Mouse (Mus musculus) macrophage (primary cell): ENCODE data around the gene Npr2. TPM values are rescaled to one million over a fixed set of nuclear protein-coding genes. Genes with fewer than 3 reads are reported as not detected.

Experiments
- H3K27ac ChIP-seq: fragments of 350-480 bp; formaldehyde crosslinking; 2 replicates; pipeline ENCODE4 v1.9.0; 2021
- H3K36me3 ChIP-seq: fragments of 350-480 bp; formaldehyde crosslinking; 2 replicates; pipeline ENCODE4 v1.9.0; 2021; ENCODE audit errors: inconsistent target
- H3K4me3 ChIP-seq: fragments of 350-480 bp; formaldehyde crosslinking; 2 replicates; pipeline ENCODE4 v1.9.0; 2021; ENCODE audit errors: inconsistent target
- H3K79me2 ChIP-seq: fragments of 350-480 bp; formaldehyde crosslinking; 2 replicates; pipeline ENCODE4 v1.9.0; 2021; ENCODE audit errors: inconsistent target
- WGBS: methylation state at CpG from one replicate; pipeline ENCODE4 v1.1.7; 2026; ENCODE audit warnings: inconsistent platforms; ENCODE audit not compliant: missing documents; 5-methylcytosine and 5-hydroxymethylcytosine counted together
- polyA plus RNA-seq: library from polyadenylated mRNA; stranded (reverse); fragments of 250-400 nt; gene quantifications from 3 replicates; pipeline ENCODE4 v1.2.4, GENCODE M21; 2018; ENCODE audit warnings: inconsistent platforms

Gene Npr2
- polyA plus RNA-seq, 1 experiment from 2014 or later = not detected

- 92% methylated on average over 9 of the region's 9 CpGs for WGBS
- H3K27ac ChIP-seq = no peak overlapping the region
- H3K36me3 ChIP-seq = no peaks in the 10 kb centered on the region
- H3K4me3 ChIP-seq = no peak overlapping the region
- no peaks in the 10 kb centered on the region for H3K79me2 ChIP-seq
Observed at GRCm38 (mm10) chr4:43600195-43600934, 31.4 kb upstream of the Npr2 start.

GRCm38 (mm10) chr4:43604099-43604498 is 27.6 kb upstream of the Npr2 start:
- Histone ChIP-seq H3K79me2 (no peaks in the 10 kb centered on the region), H3K27ac (no peak overlapping the region), H3K36me3 (no peaks in the 10 kb centered on the region), H3K4me3 (no peak overlapping the region)
- 71% methylated on average over 3 of the region's 3 CpGs for WGBS

- 35% methylated on average over 9 of the region's 9 CpGs for WGBS
- no peaks in the 10 kb centered on the region for H3K36me3 ChIP-seq
- no peak overlapping the region for H3K4me3 ChIP-seq
- H3K79me2 ChIP-seq = no peaks in the 10 kb centered on the region
- no peak overlapping the region for H3K27ac ChIP-seq
Observed at GRCm38 (mm10) chr4:43604751-43605685, 26.7 kb upstream of the Npr2 start.

GRCm38 (mm10) chr4:43612534-43612933 is 19.2 kb upstream of the Npr2 start:
- WGBS = 35% methylated on average over 10 of the region's 10 CpGs
- no peak overlapping the region for H3K4me3 ChIP-seq
- H3K27ac ChIP-seq = no peak overlapping the region
- no peaks in the 10 kb centered on the region for H3K36me3 ChIP-seq
- no peaks in the 10 kb centered on the region for H3K79me2 ChIP-seq

GRCm38 (mm10) chr4:43613060-43613730 is 18.5 kb upstream of the Npr2 start:
- Histone ChIP-seq H3K79me2 (no peaks in the 10 kb centered on the region), H3K27ac (no peak overlapping the region), H3K36me3 (no peaks in the 10 kb centered on the region), H3K4me3 (no peak overlapping the region)
- WGBS = 39% methylated on average over 3 of the region's 3 CpGs

- no peak overlapping the region for H3K27ac ChIP-seq
- no peaks in the 10 kb centered on the region for H3K79me2 ChIP-seq
Observed at GRCm38 (mm10) chr4:43620146-43620778, 11.5 kb upstream of the Npr2 start.

GRCm38 (mm10) chr4:43629106-43629817 is 2.5 kb upstream of the Npr2 start:
- Histone ChIP-seq H3K36me3 (no peaks in the 10 kb centered on the region), H3K79me2 (no peaks in the 10 kb centered on the region), H3K27ac (no peak overlapping the region), H3K4me3 (no peak overlapping the region)
- WGBS = 79% methylated on average over 17 of the region's 20 CpGs

More at GRCm38 (mm10) chr4:43620146-43620778, 11.5 kb upstream of the Npr2 start:
- no peak overlapping the region for H3K4me3 ChIP-seq
- WGBS = 91% methylated on average over 4 of the region's 4 CpGs
- H3K36me3 ChIP-seq = no peaks in the 10 kb centered on the region

- Histone ChIP-seq H3K27ac (no peak overlapping the region), H3K79me2 (no peaks in the 10 kb centered on the region), H3K36me3 (no peaks in the 10 kb centered on the region), H3K4me3 (no peak overlapping the region)
- 6% methylated on average over 5 of the region's 5 CpGs for whole genome bisulfite sequencing
Observed at GRCm38 (mm10) chr4:43630030-43630581, 1.6 kb upstream of the Npr2 start.

GRCm38 (mm10) chr4:43630671-43631045 is 1.1 kb upstream of the Npr2 start:
- H3K27ac ChIP-seq = no peak overlapping the region
- H3K36me3 ChIP-seq = no peaks in the 10 kb centered on the region
- no peak overlapping the region for H3K4me3 ChIP-seq
- no peaks in the 10 kb centered on the region for H3K79me2 ChIP-seq
- WGBS = 56% methylated on average over 5 of the region's 5 CpGs

- H3K27ac ChIP-seq = no peak overlapping the region
- H3K79me2 ChIP-seq = no peaks in the 10 kb centered on the region
- H3K36me3 ChIP-seq = no peaks in the 10 kb centered on the region
- WGBS = 85% methylated on average over 39 of the region's 42 CpGs
- H3K4me3 ChIP-seq = no peak overlapping the region
Observed at GRCm38 (mm10) chr4:43631956-43632920, 503 bp downstream of the Npr2 start.

- H3K27ac ChIP-seq = no peak overlapping the region
- no peaks in the 10 kb centered on the region for H3K36me3 ChIP-seq
- 89% methylated on average over 8 of the region's 8 CpGs for WGBS
- H3K4me3 ChIP-seq = no peak overlapping the region
- no peaks in the 10 kb centered on the region for H3K79me2 ChIP-seq
Observed at GRCm38 (mm10) chr4:43633296-43633695, 1.6 kb downstream of the Npr2 start.

- H3K36me3 ChIP-seq = no peaks in the 10 kb centered on the region
- no peaks in the 10 kb centered on the region for H3K79me2 ChIP-seq
- no peak overlapping the region for H3K27ac ChIP-seq
- WGBS = 88% methylated on average over 2 of the region's 2 CpGs
- H3K4me3 ChIP-seq = no peak overlapping the region
Observed at GRCm38 (mm10) chr4:43633736-43634135, 2.0 kb downstream of the Npr2 start.
